Mouse (Mus musculus) myocyte (in vitro differentiated cells): ENCODE measurements around the gene Nlrc4. TPM values are rescaled to one million over a fixed set of nuclear protein-coding genes. Genes with fewer than 3 reads are reported as not detected.

Experiments used
- H3K27me3 ChIP-seq: one replicate; pipeline ENCODE4 v1.6.1; 2011; ENCODE audit not compliant: control insufficient read depth, insufficient read depth, insufficient read length
- H3K36me3 ChIP-seq: one replicate; pipeline ENCODE4 v1.6.1; 2011; ENCODE audit not compliant: control insufficient read depth, insufficient read depth
- H3K4me2 ChIP-seq: one replicate; pipeline ENCODE4 v1.6.1; 2011; ENCODE audit warnings: low read depth, control low read depth
- H3K4me3 ChIP-seq: one replicate; pipeline ENCODE4 v1.5.1; 2011; ENCODE audit warnings: mild to moderate bottlenecking, control low read depth, moderate library complexity
- H3K79me2 ChIP-seq: one replicate; pipeline ENCODE4 v1.6.1; 2011; ENCODE audit not compliant: control insufficient read depth, insufficient read depth
- H3ac ChIP-seq: one replicate; pipeline ENCODE4 v1.6.1; 2011; ENCODE audit not compliant: control insufficient read depth, insufficient read length
- CEBPB ChIP-seq: IDR thresholded peaks from 2 replicates; pipeline ENCODE4 v1.6.1; 2011; ENCODE audit warnings: mild to moderate bottlenecking, moderate library complexity; ENCODE audit not compliant: poor library complexity, insufficient read depth, severe bottlenecking
- E2F4 ChIP-seq: IDR thresholded peaks from one replicate; pipeline ENCODE4 v1.6.1; 2011; ENCODE audit warnings: mild to moderate bottlenecking, control low read depth, moderate library complexity; ENCODE audit not compliant: insufficient read depth
- MAX ChIP-seq: IDR thresholded peaks from one replicate; pipeline ENCODE4 v1.6.1; 2011; ENCODE audit warnings: low read depth, mild to moderate bottlenecking, control low read depth
- MYOD1 ChIP-seq, 3 experiments: IDR thresholded peaks; one replicate each; pipeline ENCODE4 v1.6.1; 2011; ENCODE audit warnings: control low read depth in 2 of 3, low read depth in 2 of 3, mild to moderate bottlenecking in 2 of 3, moderate library complexity in 1 of 3; ENCODE audit not compliant: insufficient read length in 2 of 3, control insufficient read depth in 1 of 3
- MYOG ChIP-seq, 3 experiments: IDR thresholded peaks; one replicate each; pipeline ENCODE4 v1.6.1; 2011; ENCODE audit warnings: control low read depth in 2 of 3, low read depth in 2 of 3, mild to moderate bottlenecking in 2 of 3; ENCODE audit not compliant: insufficient read length in 2 of 3, control insufficient read depth in 1 of 3, insufficient read depth in 1 of 3
- POLR2A ChIP-seq: IDR thresholded peaks from one replicate; pipeline ENCODE4 v1.6.1; 2011; ENCODE audit warnings: low read depth, mild to moderate bottlenecking, control low read depth, moderate library complexity; ENCODE audit not compliant: insufficient read length
- POLR2AphosphoS2 ChIP-seq: IDR thresholded peaks from one replicate; pipeline ENCODE4 v1.6.1; 2011; ENCODE audit warnings: low read depth, control low read depth; ENCODE audit not compliant: insufficient read length
- REST ChIP-seq: IDR thresholded peaks from one replicate; pipeline ENCODE4 v1.6.1; 2011; ENCODE audit warnings: mild to moderate bottlenecking, control low read depth, moderate library complexity; ENCODE audit not compliant: insufficient read depth, insufficient read length
- SRF ChIP-seq: IDR thresholded peaks from one replicate; pipeline ENCODE4 v1.6.1; 2011; ENCODE audit warnings: low read depth; ENCODE audit not compliant: control insufficient read depth, insufficient read length
- TCF12 ChIP-seq: IDR thresholded peaks from one replicate; pipeline ENCODE4 v1.6.1; 2011; ENCODE audit warnings: mild to moderate bottlenecking, control low read depth; ENCODE audit not compliant: poor library complexity, insufficient read depth, severe bottlenecking
- TCF3 ChIP-seq: IDR thresholded peaks from one replicate; pipeline ENCODE4 v1.6.1; 2011; ENCODE audit warnings: low read depth, control low read depth; ENCODE audit not compliant: insufficient read length
- USF1 ChIP-seq: IDR thresholded peaks from one replicate; pipeline ENCODE4 v1.6.1; 2011; ENCODE audit warnings: low read depth, mild to moderate bottlenecking, control low read depth, moderate library complexity
- polyA plus RNA-seq: library from polyadenylated mRNA; unstranded; fragments of >200 nt; fragmentation: generic; extraction: Trizol; gene quantifications from one replicate; pipeline ENCODE4 v1.2.1, GENCODE M21; 2012; ENCODE audit warnings: missing spikeins

The Nlrc4 gene
- polyA plus RNA-seq, 1 experiment, result 0.01 TPM

- Histone ChIP-seq H3ac (no peak overlapping the region), H3K79me2 (no peaks in the 10 kb centered on the region), H3K36me3 (no peaks in the 10 kb centered on the region), H3K27me3 (no peaks in the 10 kb centered on the region), H3K4me2 (no peak overlapping the region), H3K4me3 (no peak overlapping the region)
- TF ChIP-seq TCF12, result no peak
These were observed 27.5 kb downstream of the Nlrc4 start for GRCm38 (mm10) chr17:74431481-74431880.

GRCm38 (mm10) chr17:74430074-74430473 is 28.9 kb downstream of the Nlrc4 start:
- Histone ChIP-seq H3ac (no peak overlapping the region), H3K4me3 (no peak overlapping the region), H3K79me2 (no peaks in the 10 kb centered on the region), H3K4me2 (no peak overlapping the region), H3K36me3 (no peaks in the 10 kb centered on the region), H3K27me3 (no peaks in the 10 kb centered on the region)
- TF ChIP-seq USF1 (no peak), MYOG (IDR thresholded peaks at IDR 0.05; ENCODE audit: control insufficient read depth in 1 of 3, insufficient read depth in 1 of 3, insufficient read length in 2 of 3, low read depth in 2 of 3) (no peak), POLR2A (no peak), TCF12 (no peak), SRF (no peak), POLR2AphosphoS2 (no peak), TCF3 (no peak)

GRCm38 (mm10) chr17:74424401-74425005 is 34.4 kb downstream of the Nlrc4 start:
- Histone ChIP-seq H3K4me2 (no peak overlapping the region), H3K27me3 (no peaks in the 10 kb centered on the region), H3K79me2 (no peaks in the 10 kb centered on the region), H3K4me3 (no peak overlapping the region), H3K36me3 (peaks cover 8% of the 10 kb centered on the region), H3ac (no peak overlapping the region)
- no peak for TF ChIP-seq TCF3
- TF ChIP-seq MAX, result no peak
- TF ChIP-seq REST, result no peak
- no peak for TF ChIP-seq USF1
- TF ChIP-seq E2F4, result no peak
- TF ChIP-seq POLR2A, result no peak
- no peak for TF ChIP-seq MYOD1 (IDR thresholded peaks at IDR 0.05; ENCODE audit: control insufficient read depth in 1 of 3, insufficient read length in 2 of 3, low read depth in 2 of 3)

GRCm38 (mm10) chr17:74420656-74421055 is 38.3 kb downstream of the Nlrc4 start:
- no peaks in the 10 kb centered on the region for H3K27me3 ChIP-seq
- no peak overlapping the region for H3ac ChIP-seq
- TF ChIP-seq MAX (no peak), MYOD1 (IDR thresholded peaks at IDR 0.05; ENCODE audit: control insufficient read depth in 1 of 3, insufficient read length in 2 of 3, low read depth in 2 of 3) (no peak), SRF (no peak), TCF12 (no peak), USF1 (no peak), TCF3 (no peak), CEBPB (no peak)

GRCm38 (mm10) chr17:74418171-74418570 is 40.8 kb downstream of the Nlrc4 start:
- no peak overlapping the region for H3ac ChIP-seq
- no peak overlapping the region for H3K4me3 ChIP-seq
- TF ChIP-seq CEBPB, result no peak
- no peak for TF ChIP-seq POLR2AphosphoS2
- TF ChIP-seq POLR2A, result no peak
- no peak for TF ChIP-seq SRF
- TF ChIP-seq TCF12, result no peak
- no peak for TF ChIP-seq TCF3
- no peak for TF ChIP-seq E2F4
- no peak for TF ChIP-seq MYOG (IDR thresholded peaks at IDR 0.05; ENCODE audit: control insufficient read depth in 1 of 3, insufficient read depth in 1 of 3, insufficient read length in 2 of 3, low read depth in 2 of 3)
- TF ChIP-seq USF1, result no peak
- TF ChIP-seq MYOD1 (IDR thresholded peaks at IDR 0.05; ENCODE audit: control insufficient read depth in 1 of 3, insufficient read length in 2 of 3, low read depth in 2 of 3), result no peak
- no peak for TF ChIP-seq REST
- no peak for TF ChIP-seq MAX
- H3K27me3 ChIP-seq, result no peaks in the 10 kb centered on the region
- peaks cover 8% of the 10 kb centered on the region for H3K36me3 ChIP-seq
- no peaks in the 10 kb centered on the region for H3K79me2 ChIP-seq
- H3K4me2 ChIP-seq, result no peak overlapping the region

More at GRCm38 (mm10) chr17:74420656-74421055, 38.3 kb downstream of the Nlrc4 start:
- Histone ChIP-seq H3K4me2 (no peak overlapping the region), H3K79me2 (no peaks in the 10 kb centered on the region), H3K4me3 (no peak overlapping the region), H3K36me3 (peaks cover 8% of the 10 kb centered on the region)
